8 mouse cellular contexts compared by ENCODE assay signal in genomic region chr3:116835770-116836680, GRCm38 (mm10). TPM values are rescaled to one million over a fixed set of nuclear protein-coding genes. Genes with fewer than 3 reads are reported as not detected.
A peak's percentile ranks its signal among the peaks of the same experiment; 100 is the strongest.
DNase-seq lines count a peak whose midpoint lies in the region; ATAC-seq and TF ChIP-seq lines count a peak whose summit lies in the region.

No protein-coding gene starts in this region.

- TF ChIP-seq CTCF in layer of hippocampus, adult 2 months (conservative IDR thresholded peaks at IDR 0.05), result peak; percentile 80
- TF ChIP-seq CTCF in lung, embryonic 14.5 days (IDR thresholded peaks at IDR 0.05; ENCODE audit: low read depth), result peak; percentile 90
- no peak for TF ChIP-seq CTCF in olfactory bulb, adult 2 months (IDR thresholded peaks at IDR 0.05; ENCODE audit: insufficient read depth, low read depth, low read length)
- no peak for TF ChIP-seq CTCF in thymus, adult 2 months (IDR thresholded peaks at IDR 0.05; ENCODE audit: borderline replicate concordance, control insufficient read depth, extremely low read depth, insufficient read depth, low read length, poor library complexity)

- no peak for TF ChIP-seq POLR2A in olfactory bulb, adult 2 months (IDR thresholded peaks at IDR 0.05; ENCODE audit: insufficient read depth, low read depth, low read length)
- no peak for TF ChIP-seq POLR2A in thymus, adult 2 months (IDR thresholded peaks at IDR 0.05; ENCODE audit: control insufficient read depth, extremely low read depth, insufficient read depth, low read length, poor library complexity)

- WGBS in forebrain, embryonic 15.5 days, result 24% methylated on average over 21 of the region's 21 CpGs
- 21% methylated on average over 21 of the region's 21 CpGs for WGBS in lung, embryonic 14.5 days
- WGBS in olfactory bulb, adult 2 months, result 23% methylated on average over 21 of the region's 21 CpGs
- 26% methylated on average over 21 of the region's 21 CpGs for WGBS in thymus, adult 2 months

- H3K4me1 ChIP-seq in forebrain, embryonic 15.5 days, result peaks cover 4% of the 10 kb centered on the region; the same call in 1 of the 2 replicates
- H3K4me1 ChIP-seq in lung, embryonic 14.5 days (ENCODE audit: insufficient read depth), result no peaks in the 10 kb centered on the region
- H3K4me1 ChIP-seq in olfactory bulb, adult 2 months (ENCODE audit: control insufficient read depth, insufficient read depth, low read length), result peaks cover 4% of the 10 kb centered on the region; the same call in 1 of the 2 replicates
- H3K4me1 ChIP-seq in thymus, adult 2 months (replicated peaks; ENCODE audit: control insufficient read depth, insufficient read depth, low read length), result peaks cover 3% of the 10 kb centered on the region; the same call in 1 of the 2 replicates

- ATAC-seq in forebrain, embryonic 15.5 days (replicated peaks), result peak; percentile 93
- ATAC-seq in lung, embryonic 14.5 days (ENCODE audit: insufficient read depth), result peak; percentile 90

- peak overlapping the region; percentile 25; the same call in 1 of the 2 replicates for H3K27ac ChIP-seq in forebrain, embryonic 15.5 days (replicated peaks)
- peak overlapping the region; percentile 72 for H3K27ac ChIP-seq in layer of hippocampus, adult 2 months
- H3K27ac ChIP-seq in lung, embryonic 14.5 days (ENCODE audit: low read depth), result no peak overlapping the region
- H3K27ac ChIP-seq in olfactory bulb, adult 2 months (ENCODE audit: insufficient read depth, low read depth, low read length), result no peak overlapping the region
- H3K27ac ChIP-seq in thymus, adult 2 months (ENCODE audit: control insufficient read depth, insufficient read depth, low read length), result peak overlapping the region; percentile 1; the same call in 1 of the 2 replicates

- no peaks in the 10 kb centered on the region for H3K36me3 ChIP-seq in forebrain, embryonic 15.5 days
- H3K36me3 ChIP-seq in lung, embryonic 14.5 days (ENCODE audit: insufficient read depth), result no peaks in the 10 kb centered on the region
- no peaks in the 10 kb centered on the region for H3K36me3 ChIP-seq in thymus, adult 2 months (ENCODE audit: control insufficient read depth, insufficient read depth, low read length)

- peak; percentile 97 for DNase-seq in ES-CJ7 (ENCODE audit: low read depth, low spot score)
- peak; percentile 72 for DNase-seq in cerebellum, adult 11 months
- peak; percentile 83 to 87 for DNase-seq in heart, postnatal 36 days
- peak; percentile 89 to 93 for DNase-seq in layer of hippocampus, adult 2 months (ENCODE audit: low spot score in 2 of 2)
- peak; percentile 99 for DNase-seq in lung, embryonic 14.5 days
- DNase-seq in thymus, adult 2 months, result peak; percentile 83

- H3K4me3 ChIP-seq in forebrain, embryonic 15.5 days, result peak overlapping the region; percentile 42
- peak overlapping the region; percentile 51 for H3K4me3 ChIP-seq in layer of hippocampus, adult 2 months
- peak overlapping the region; percentile 34 for H3K4me3 ChIP-seq in lung, embryonic 14.5 days (ENCODE audit: low read depth, low read length)
- peak overlapping the region; percentile 42 for H3K4me3 ChIP-seq in olfactory bulb, adult 2 months (ENCODE audit: insufficient read depth, low read depth, low read length)
- H3K4me3 ChIP-seq in thymus, adult 2 months (ENCODE audit: control insufficient read depth, insufficient read depth, low read length), result peak overlapping the region; percentile 48

- H3K9me3 ChIP-seq in forebrain, embryonic 15.5 days, result no peaks in the 10 kb centered on the region
- H3K9me3 ChIP-seq in lung, embryonic 14.5 days (ENCODE audit: low read depth, low read length), result no peaks in the 10 kb centered on the region

- H3K9ac ChIP-seq in forebrain, embryonic 15.5 days (replicated peaks), result peak overlapping the region; percentile 52
- H3K9ac ChIP-seq in lung, embryonic 14.5 days, result peak overlapping the region; percentile 60

- intact Hi-C loops in heart, postnatal 36 days (cut with DNase I), result loop anchor here (1.0 to 5.0 kb wide), 5 partner anchors 39 to 497 kb away; partner anchors contain the start of genes Rtca and Sass6

- H3K4me2 ChIP-seq in forebrain, embryonic 15.5 days (replicated peaks), result peak overlapping the region; percentile 76
- H3K4me2 ChIP-seq in lung, embryonic 14.5 days, result peak overlapping the region; percentile 77

- no peaks in the 10 kb centered on the region for H3K27me3 ChIP-seq in forebrain, embryonic 15.5 days
- H3K27me3 ChIP-seq in lung, embryonic 14.5 days (ENCODE audit: insufficient read depth, low read length), result no peaks in the 10 kb centered on the region
- no peaks in the 10 kb centered on the region for H3K27me3 ChIP-seq in thymus, adult 2 months (ENCODE audit: control insufficient read depth, insufficient read depth, low read length)

RNA-seq across cellular contexts. Expression of gene Frrs1, which starts 23.2 kb away (rescaled TPM):
- polyA plus RNA-seq in forebrain, embryonic 15.5 days (2015; fragmentation: Nextera tagmentation; extraction: Ambion mirVana), result 3.2 and 3.8 TPM in 2 replicates
- total RNA-seq in heart, postnatal 36 days (2021), result 1 to 10 TPM; 2.7 to 5.0 TPM
- 1 to 10 TPM; 1.3 to 1.5 TPM for total RNA-seq in layer of hippocampus, adult 2 months (2021)
- 8.9 and 11.5 TPM in 2 replicates for polyA plus RNA-seq in lung, embryonic 14.5 days (2014; fragmentation: Nextera tagmentation; extraction: Ambion mirVana)
- not detected in 2 replicates for polyA plus RNA-seq in olfactory bulb, adult 2 months (2012; ENCODE audit: insufficient read depth, insufficient read length, low replicate concordance, missing spikeins)
- 19.2 and 24.8 TPM in 2 replicates for polyA plus RNA-seq in thymus, adult 2 months (2012; rRNA removed)

RNA-seq across cellular contexts. Expression of gene Agl, which starts 28.1 kb away (rescaled TPM):
- 13.4 and 14.4 TPM in 2 replicates for polyA plus RNA-seq in forebrain, embryonic 15.5 days (2015; fragmentation: Nextera tagmentation; extraction: Ambion mirVana)
- total RNA-seq in heart, postnatal 36 days (2021), result 100 to 1,000 TPM; 189 to 212 TPM
- total RNA-seq in layer of hippocampus, adult 2 months (2021), result 10 to 100 TPM; 26.1 to 27.2 TPM
- 12.1 and 14.9 TPM in 2 replicates for polyA plus RNA-seq in lung, embryonic 14.5 days (2014; fragmentation: Nextera tagmentation; extraction: Ambion mirVana)
- not detected in 2 replicates for polyA plus RNA-seq in olfactory bulb, adult 2 months (2012; ENCODE audit: insufficient read depth, insufficient read length, low replicate concordance, missing spikeins)
- 8.0 and 8.9 TPM in 2 replicates for polyA plus RNA-seq in thymus, adult 2 months (2012; rRNA removed)

Comparison
In these comparisons a context has a peak if more than half of its experiments do, and no peak if none do; other contexts are left out.
1. H3K27ac ChIP-seq: peak in forebrain, embryonic 15.5 days (single experiment), layer of hippocampus, adult 2 months (single experiment) and thymus, adult 2 months (single experiment); none in lung, embryonic 14.5 days (single experiment) and olfactory bulb, adult 2 months (single experiment).
2. CTCF ChIP-seq: peak in layer of hippocampus, adult 2 months (single experiment) and lung, embryonic 14.5 days (single experiment); none in olfactory bulb, adult 2 months (single experiment) and thymus, adult 2 months (single experiment).
3. Peak in every context shown above with its lines, with median percentiles within 50 percentile points of each other: DNase-seq and H3K4me3 ChIP-seq.